Mouse (Mus musculus) spleen, adult 2 months (tissue): ENCODE measurements around the gene Sfrp5. TPM values are rescaled to one million over a fixed set of nuclear protein-coding genes. Genes with fewer than 3 reads are reported as not detected.

Experiments
- DNase-seq, 2 experiments: peaks; one replicate each; pipeline versions ENCODE4 v3.0.0 to v3.0.0-alpha.2; 2012 to 2021; ENCODE audit warnings: low spot score in 2 of 2, low read depth in 1 of 2
- H3K27ac ChIP-seq: fragments of 200-500 bp; 2 replicates; pipeline ENCODE4 v1.5.1; 2012; ENCODE audit warnings: low read length, inconsistent platforms; ENCODE audit not compliant: insufficient read depth
- H3K27me3 ChIP-seq: fragments of 200-500 bp; 2 replicates; pipeline ENCODE4 v1.6.1; 2012; ENCODE audit warnings: mild to moderate bottlenecking, moderate library complexity, low read length, inconsistent platforms; ENCODE audit not compliant: control insufficient read depth, insufficient read depth
- H3K36me3 ChIP-seq: fragments of 200-500 bp; 2 replicates; pipeline ENCODE4 v1.6.1; 2012; ENCODE audit warnings: mild to moderate bottlenecking, low read length, inconsistent platforms; ENCODE audit not compliant: control insufficient read depth, insufficient read depth
- H3K4me1 ChIP-seq: fragments of 200-500 bp; 2 replicates; pipeline ENCODE4 v1.6.1; 2011; ENCODE audit warnings: inconsistent platforms; ENCODE audit not compliant: control insufficient read depth, insufficient read depth, insufficient read length
- H3K4me3 ChIP-seq: fragments of 200-500 bp; 2 replicates; pipeline ENCODE4 v1.5.1; 2011; ENCODE audit warnings: mild to moderate bottlenecking, inconsistent platforms; ENCODE audit not compliant: insufficient read depth, insufficient read length; ENCODE audit errors: extremely low read depth
- CTCF ChIP-seq: fragments of 200-500 bp; IDR thresholded peaks from 2 replicates; pipeline ENCODE4 v1.5.1; 2011; ENCODE audit warnings: mild to moderate bottlenecking, inconsistent platforms; ENCODE audit not compliant: insufficient read depth, insufficient read length, insufficient replicate concordance; ENCODE audit errors: extremely low read depth
- POLR2A ChIP-seq: fragments of 200-500 bp; IDR thresholded peaks from 2 replicates; pipeline ENCODE4 v1.6.1; 2011; ENCODE audit warnings: low read depth, low read length, inconsistent platforms
- WGBS: fragments of 180-500 bp; shearing (Covaris S2); methylation state at CpG from one replicate; pipeline ENCODE4 v1.1.7; 2018; 5-methylcytosine and 5-hydroxymethylcytosine counted together
- polyA plus RNA-seq: library from polyadenylated mRNA; depleted of rRNA; stranded (reverse); fragments of >200 nt; gene quantifications from 2 replicates; pipeline ENCODE4 v1.2.3, GENCODE M21; 2012

Gene Sfrp5
- polyA plus RNA-seq, 1 experiment: 0.19 TPM

GRCm38 (mm10) chr19:42202467-42202866 is 415 bp upstream of the Sfrp5 start:
- Histone ChIP-seq H3K27me3 (peaks cover 10% of the 10 kb centered on the region), H3K4me3 (no peak overlapping the region), H3K36me3 (no peaks in the 10 kb centered on the region), H3K27ac (no peak overlapping the region), H3K4me1 (no peaks in the 10 kb centered on the region)
- 36% methylated on average over 8 of the region's 8 CpGs for WGBS
- DNase-seq: no peak
- TF ChIP-seq CTCF: no peak
- no peak for TF ChIP-seq POLR2A

GRCm38 (mm10) chr19:42198026-42198425 is 4.0 kb downstream of the Sfrp5 start:
- H3K27me3 ChIP-seq: peaks cover 10% of the 10 kb centered on the region
- H3K36me3 ChIP-seq: no peaks in the 10 kb centered on the region
- TF ChIP-seq POLR2A (no peak), CTCF (no peak)
- no peak overlapping the region for H3K4me3 ChIP-seq
- H3K4me1 ChIP-seq: no peaks in the 10 kb centered on the region
- WGBS: 59% methylated on average over 11 of the region's 11 CpGs
- DNase-seq: no peak
- H3K27ac ChIP-seq: no peak overlapping the region

DNA sequence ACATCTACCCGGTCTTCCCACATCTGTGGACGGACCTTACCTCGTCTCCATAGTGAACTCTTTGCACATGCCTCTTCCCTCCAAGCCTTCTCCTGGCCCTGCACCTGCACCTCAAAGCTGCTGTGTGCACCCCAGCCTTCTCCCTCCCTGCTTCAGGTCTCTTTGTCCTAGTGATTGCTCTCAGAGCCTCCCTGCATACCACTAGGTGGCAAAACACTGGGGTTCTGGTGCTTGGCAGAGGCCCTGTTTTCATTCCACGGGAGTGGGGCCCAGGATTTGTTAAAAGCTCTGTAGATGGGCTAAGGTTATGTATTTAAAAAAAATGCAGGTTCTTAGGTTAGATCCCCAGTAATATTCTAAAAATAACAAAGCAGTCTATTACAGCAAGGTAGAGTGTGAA is 5.0 kb downstream of the Sfrp5 start:
- no peak overlapping the region for H3K4me3 ChIP-seq
- no peaks in the 10 kb centered on the region for H3K36me3 ChIP-seq
- 66% methylated on average over 4 of the region's 4 CpGs for WGBS
- H3K27me3 ChIP-seq: peaks cover 8% of the 10 kb centered on the region
- DNase-seq: no peak
- no peak overlapping the region for H3K27ac ChIP-seq
- no peak for TF ChIP-seq CTCF
- no peak for TF ChIP-seq POLR2A
- no peaks in the 10 kb centered on the region for H3K4me1 ChIP-seq

DNA sequence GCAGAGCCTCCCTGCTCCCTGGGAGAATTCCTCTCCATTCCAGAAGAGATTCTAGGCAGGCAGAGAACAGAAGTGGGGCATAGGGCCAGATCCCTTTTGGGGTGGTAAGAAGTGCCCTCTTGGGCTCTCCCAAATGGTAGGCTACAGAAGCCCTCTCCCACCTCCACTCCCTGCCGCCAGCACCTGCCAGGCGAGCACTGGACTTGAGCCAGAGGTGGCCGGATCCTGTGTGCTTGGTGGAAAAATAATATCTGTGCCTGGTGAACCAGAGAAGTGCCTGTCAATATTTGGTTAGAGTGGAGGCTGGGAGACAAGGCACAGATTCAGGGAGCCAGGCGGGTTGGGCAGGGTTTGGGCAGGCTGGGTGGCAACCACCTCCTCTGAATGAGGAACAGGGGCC is 5.7 kb downstream of the Sfrp5 start:
- TF ChIP-seq POLR2A: no peak
- TF ChIP-seq CTCF: no peak
- Histone ChIP-seq H3K4me3 (no peak overlapping the region), H3K36me3 (peaks cover 2% of the 10 kb centered on the region; the same call in 1 of the 2 replicates), H3K27me3 (peaks cover 4% of the 10 kb centered on the region), H3K27ac (no peak overlapping the region), H3K4me1 (no peaks in the 10 kb centered on the region)
- no peak for DNase-seq
- 62% methylated on average over 4 of the region's 4 CpGs for WGBS

GRCm38 (mm10) chr19:42193311-42193710 is 8.7 kb downstream of the Sfrp5 start:
- no peak overlapping the region for H3K4me3 ChIP-seq
- no peak overlapping the region for H3K27ac ChIP-seq
- DNase-seq: no peak
- no peaks in the 10 kb centered on the region for H3K4me1 ChIP-seq
- WGBS: 89% methylated on average over 2 of the region's 2 CpGs
- H3K27me3 ChIP-seq: no peaks in the 10 kb centered on the region
- TF ChIP-seq POLR2A: no peak
- TF ChIP-seq CTCF: no peak
- peaks cover 10% of the 10 kb centered on the region for H3K36me3 ChIP-seq

- Histone ChIP-seq H3K27me3 (no peaks in the 10 kb centered on the region), H3K4me1 (no peaks in the 10 kb centered on the region), H3K4me3 (no peak overlapping the region), H3K27ac (no peak overlapping the region), H3K36me3 (peaks cover 18% of the 10 kb centered on the region)
- 39% methylated on average over 5 of the region's 5 CpGs for WGBS
- DNase-seq: peak in 1 of 2 experiments; percentile 40
- TF ChIP-seq CTCF (peak; percentile 70; the same call in 1 of the 2 replicates), POLR2A (no peak)
These were observed 11.6 kb downstream of the Sfrp5 start for GRCm38 (mm10) chr19:42190494-42190893.

DNA sequence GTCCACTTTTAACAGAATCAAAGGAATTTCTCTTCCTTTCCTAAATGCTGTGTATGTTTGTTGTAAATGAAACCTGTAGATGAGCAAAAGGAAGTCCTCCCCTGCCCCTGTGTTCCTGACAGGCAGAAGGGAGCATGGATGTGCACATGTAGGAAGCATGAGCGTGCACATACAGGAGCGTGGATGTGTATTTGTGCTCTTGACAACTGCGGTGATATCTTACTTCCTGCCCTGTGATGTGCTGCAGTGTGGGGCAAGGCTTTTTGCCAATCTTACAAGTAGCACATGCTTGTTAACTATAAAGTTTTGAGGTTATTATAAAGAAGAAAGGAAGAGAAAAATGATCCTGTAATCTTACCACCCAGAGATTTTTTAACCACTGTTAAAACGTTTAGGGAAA is 12.3 kb downstream of the Sfrp5 start:
- TF ChIP-seq POLR2A (no peak), CTCF (no peak)
- 60% methylated on average over 4 of the region's 4 CpGs for WGBS
- DNase-seq: no peak
- Histone ChIP-seq H3K27ac (no peak overlapping the region), H3K27me3 (no peaks in the 10 kb centered on the region), H3K4me1 (no peaks in the 10 kb centered on the region), H3K4me3 (no peak overlapping the region), H3K36me3 (peaks cover 22% of the 10 kb centered on the region)
